In genomic region chr11:60279483-60279882, GRCm38 (mm10) we compare ENCODE assay signal across 18 mouse cellular contexts. TPM values are rescaled to one million over a fixed set of nuclear protein-coding genes. Genes with fewer than 3 reads are reported as not detected.
DNase-seq lines count a peak whose midpoint lies in the region; ATAC-seq and TF ChIP-seq lines count a peak whose summit lies in the region.
"Had no signal": no experiment of that assay in that cellular context is flagged by ENCODE, and none has a peak within 500 bp of the region (broad histone marks: within the 10 kb centered on the region; RNA-seq: fewer than 3 reads in every experiment).

No protein-coding gene starts in this region.

- 0 out of 2 replicates have a peak, but pooled peaks have one; percentile 18 for ATAC-seq in heart, embryonic 14.5 days (ENCODE audit: insufficient number of reproducible peaks, insufficient read depth, low FRiP score, low read depth)
- ATAC-seq in heart, embryonic 11.5 days (replicated peaks; ENCODE audit: insufficient number of reproducible peaks, low FRiP score, low TSS enrichment), result no peak
- ATAC-seq in liver, embryonic 11.5 days (replicated peaks; ENCODE audit: low FRiP score), result 0 out of 2 replicates have a peak, but pooled peaks have one; percentile 34
- ATAC-seq in liver, postnatal 0 days, result no peak
- peak; percentile 62 for ATAC-seq in liver, embryonic 13.5 days (ENCODE audit: low read depth)
- ATAC-seq: hindbrain, postnatal 0 days; lung, postnatal 0 days had no signal

- H3K9ac ChIP-seq in heart, embryonic 14.5 days (ENCODE audit: low read length), result no peak overlapping the region
- H3K9ac ChIP-seq in heart, embryonic 11.5 days (ENCODE audit: low read depth, low read length), result no peak overlapping the region
- no peak overlapping the region for H3K9ac ChIP-seq in liver, embryonic 11.5 days (ENCODE audit: low read depth, low read length)
- H3K9ac ChIP-seq in liver, postnatal 0 days (replicated peaks), result no peak overlapping the region
- H3K9ac ChIP-seq in liver, embryonic 13.5 days, result no peak overlapping the region
- H3K9ac ChIP-seq: embryonic facial prominence, embryonic 15.5 days; limb, embryonic 13.5 days; neural tube, embryonic 12.5 days had no signal

- no peak for TF ChIP-seq EP300 in liver, postnatal 0 days (IDR thresholded peaks at IDR 0.05; ENCODE audit: low read depth)

- H3K4me3 ChIP-seq in heart, embryonic 14.5 days (ENCODE audit: control insufficient read depth in 1 of 2, insufficient read depth in 1 of 2, low read depth in 1 of 2, low read length in 2 of 2), result no peak overlapping the region
- H3K4me3 ChIP-seq in heart, embryonic 11.5 days (ENCODE audit: low read depth, low read length), result no peak overlapping the region
- H3K4me3 ChIP-seq in liver, embryonic 11.5 days (ENCODE audit: low read depth, low read length), result no peak overlapping the region
- no peak overlapping the region for H3K4me3 ChIP-seq in liver, postnatal 0 days (ENCODE audit: low read depth, low read length)
- H3K4me3 ChIP-seq in liver, embryonic 13.5 days (replicated peaks), result no peak overlapping the region
- H3K4me3 ChIP-seq: embryonic facial prominence, embryonic 15.5 days; limb, embryonic 13.5 days; neural tube, embryonic 12.5 days had no signal

- no peaks in the 10 kb centered on the region for H3K27me3 ChIP-seq in heart, embryonic 14.5 days (ENCODE audit: control insufficient read depth, insufficient read depth, low read length)
- H3K27me3 ChIP-seq in heart, embryonic 11.5 days (ENCODE audit: control insufficient read depth, insufficient read depth, low read length), result no peaks in the 10 kb centered on the region
- H3K27me3 ChIP-seq in liver, embryonic 11.5 days (replicated peaks; ENCODE audit: control insufficient read depth, insufficient read depth, low read length), result no peaks in the 10 kb centered on the region
- no peaks in the 10 kb centered on the region for H3K27me3 ChIP-seq in liver, postnatal 0 days (ENCODE audit: insufficient read depth, low read length)
- no peaks in the 10 kb centered on the region for H3K27me3 ChIP-seq in liver, embryonic 13.5 days
- H3K27me3 ChIP-seq: embryonic facial prominence, embryonic 15.5 days; limb, embryonic 13.5 days; neural tube, embryonic 12.5 days had no signal

- no peak overlapping the region for H3K27ac ChIP-seq in heart, embryonic 14.5 days (replicated peaks in 1 of 2; ENCODE audit: control insufficient read depth in 1 of 2, insufficient read depth in 1 of 2, low read depth in 2 of 2, low read length in 2 of 2)
- H3K27ac ChIP-seq in heart, embryonic 11.5 days (ENCODE audit: low read depth, low read length), result no peak overlapping the region
- H3K27ac ChIP-seq in liver, embryonic 11.5 days (ENCODE audit: low read depth, low read length), result peak overlapping the region; percentile 16; the same call in 1 of the 2 replicates
- no peak overlapping the region for H3K27ac ChIP-seq in liver, postnatal 0 days (ENCODE audit: low read depth)
- H3K27ac ChIP-seq in liver, embryonic 13.5 days, result peak overlapping the region; percentile 60
- H3K27ac ChIP-seq: embryonic facial prominence, embryonic 15.5 days; hindbrain, postnatal 0 days; limb, embryonic 13.5 days; neural tube, embryonic 12.5 days had no signal

- H3K9me3 ChIP-seq in heart, embryonic 14.5 days (ENCODE audit: control insufficient read depth, low read length), result no peaks in the 10 kb centered on the region
- H3K9me3 ChIP-seq in heart, embryonic 11.5 days (replicated peaks; ENCODE audit: control insufficient read depth, low read length), result no peaks in the 10 kb centered on the region
- no peaks in the 10 kb centered on the region for H3K9me3 ChIP-seq in liver, embryonic 11.5 days (ENCODE audit: control insufficient read depth, low read length)
- H3K9me3 ChIP-seq in liver, postnatal 0 days (ENCODE audit: low read length), result no peaks in the 10 kb centered on the region
- H3K9me3 ChIP-seq in liver, embryonic 13.5 days (replicated peaks), result no peaks in the 10 kb centered on the region
- H3K9me3 ChIP-seq: embryonic facial prominence, embryonic 15.5 days; limb, embryonic 13.5 days; neural tube, embryonic 12.5 days had no signal

- no peak for TF ChIP-seq CTCF in liver, postnatal 0 days (IDR thresholded peaks at IDR 0.05; ENCODE audit: low read depth)

- WGBS in heart, embryonic 14.5 days, result 41% methylated on average over 5 of the region's 5 CpGs
- 36% methylated on average over 5 of the region's 5 CpGs for WGBS in heart, embryonic 11.5 days (ENCODE audit: insufficient replicate concordance)
- 49% methylated on average over 5 of the region's 5 CpGs for WGBS in liver, embryonic 11.5 days
- 61% methylated on average over 5 of the region's 5 CpGs for WGBS in liver, postnatal 0 days (ENCODE audit: insufficient replicate concordance)
- WGBS in liver, embryonic 13.5 days (ENCODE audit: insufficient replicate concordance), result 25% methylated on average over 5 of the region's 5 CpGs

- no peak for DNase-seq in liver, embryonic 11.5 days (ENCODE audit: low spot score)
- no peak for DNase-seq in liver, postnatal 0 days
- DNase-seq in c-Kit-negative CD71-positive TER-119-positive erythroid progenitor cells, embryonic 14.5 days (ENCODE audit: low read depth, low spot score), result peak; percentile 11
- DNase-seq in liver, embryonic 13.5 days, result no peak
- DNase-seq in gastrocnemius, postnatal 4 days (ENCODE audit: low spot score in 2 of 2), result no peak
- no peak for DNase-seq in thymus, postnatal 4 days
- DNase-seq: cerebellum, postnatal 36 days; gastrocnemius, postnatal 10 days; heart, postnatal 4 days; kidney, adult 2 months; kidney, postnatal 36 days had no signal

- no peak overlapping the region for H3K4me2 ChIP-seq in heart, embryonic 14.5 days (ENCODE audit: low read length)
- no peak overlapping the region for H3K4me2 ChIP-seq in heart, embryonic 11.5 days
- H3K4me2 ChIP-seq in liver, embryonic 11.5 days, result no peak overlapping the region
- no peak overlapping the region for H3K4me2 ChIP-seq in liver, postnatal 0 days (ENCODE audit: low read depth, low read length)
- peak overlapping the region; percentile 39 for H3K4me2 ChIP-seq in liver, embryonic 13.5 days
- H3K4me2 ChIP-seq: embryonic facial prominence, embryonic 15.5 days; limb, embryonic 13.5 days; neural tube, embryonic 12.5 days had no signal

- H3K4me1 ChIP-seq in heart, embryonic 14.5 days (ENCODE audit: control insufficient read depth in 2 of 2, insufficient read depth in 2 of 2, low read length in 2 of 2), result peaks cover 10 to 34% of the 10 kb centered on the region in 2 experiments
- peaks cover 30% of the 10 kb centered on the region for H3K4me1 ChIP-seq in heart, embryonic 11.5 days (ENCODE audit: control insufficient read depth, insufficient read depth, low read length)
- H3K4me1 ChIP-seq in liver, embryonic 11.5 days (replicated peaks; ENCODE audit: control insufficient read depth, insufficient read depth, low read length), result peaks cover 22% of the 10 kb centered on the region
- 0 out of 2 replicates have a peak, but pooled peaks cover 2% of the 10 kb centered on the region for H3K4me1 ChIP-seq in liver, postnatal 0 days (ENCODE audit: insufficient read depth)
- H3K4me1 ChIP-seq in liver, embryonic 13.5 days (replicated peaks), result peaks cover 33% of the 10 kb centered on the region

- 0 out of 2 replicates have a peak, but pooled peaks cover 5% of the 10 kb centered on the region for H3K36me3 ChIP-seq in heart, embryonic 14.5 days (ENCODE audit: control insufficient read depth, insufficient read depth, low read length)
- no peaks in the 10 kb centered on the region for H3K36me3 ChIP-seq in heart, embryonic 11.5 days (ENCODE audit: control insufficient read depth, insufficient read depth, low read length)
- no peaks in the 10 kb centered on the region for H3K36me3 ChIP-seq in liver, embryonic 11.5 days (ENCODE audit: control insufficient read depth, insufficient read depth, low read length)
- H3K36me3 ChIP-seq in liver, postnatal 0 days (replicated peaks; ENCODE audit: insufficient read depth, low read length), result peaks cover 2% of the 10 kb centered on the region; the same call in 1 of the 2 replicates
- H3K36me3 ChIP-seq in liver, embryonic 13.5 days, result peaks cover 4% of the 10 kb centered on the region; the same call in 1 of the 2 replicates

RNA-seq across cellular contexts. Expression of gene Srebf1, which starts 57.1 kb away (rescaled TPM):
- 37.9 and 45.3 TPM in 2 replicates for polyA plus RNA-seq in heart, embryonic 14.5 days (2014; fragmentation: Nextera tagmentation; extraction: Ambion mirVana)
- 39.0 and 41.0 TPM in 2 replicates for polyA plus RNA-seq in heart, embryonic 11.5 days (2014; fragmentation: Nextera tagmentation; extraction: Ambion mirVana)
- polyA plus RNA-seq in liver, embryonic 11.5 days (2014; fragmentation: Nextera tagmentation; extraction: Ambion mirVana), result 78.2 and 78.7 TPM in 2 replicates
- 21.4 and 31.0 TPM in 2 replicates for polyA plus RNA-seq in liver, postnatal 0 days (2015; fragmentation: Nextera tagmentation; extraction: Ambion mirVana)
- polyA plus RNA-seq in liver, embryonic 13.5 days (2015; fragmentation: Nextera tagmentation; extraction: Ambion mirVana), result 42.2 and 44.1 TPM in 2 replicates
- 10 to 100 TPM; 48.6 to 53.1 TPM for total RNA-seq in gastrocnemius, postnatal 4 days (2021)

Comparison
In these comparisons a context has a peak if more than half of its experiments do, and no peak if none do; other contexts are left out.
1. ATAC-seq: peak in heart, embryonic 14.5 days (single experiment), liver, embryonic 11.5 days (single experiment) and liver, embryonic 13.5 days (single experiment); none in heart, embryonic 11.5 days (single experiment) and liver, postnatal 0 days (single experiment).
2. H3K27ac ChIP-seq: peak in liver, embryonic 11.5 days (single experiment) and liver, embryonic 13.5 days (single experiment); none in heart, embryonic 14.5 days (0 of 2), heart, embryonic 11.5 days (single experiment) and liver, postnatal 0 days (single experiment).